Mouse (Mus musculus) cerebellum, adult 11-12 months (tissue): ENCODE measurements at regions not wholly inside any gene's neighbourhood (a gene's known extent, or its start where the extent isn't known, plus 50 kb on each side); places are given as distances from the start of the nearest gene placed in this dataset.

ENCODE experiments used
- DNase-seq: peaks from one replicate; pipeline ENCODE4 v3.0.0; 2022

- DNase-seq, result no peak
Observed at GRCm38 (mm10) chr8:8037929-8038328, 623.1 kb downstream of the Efnb2 start.

GRCm38 (mm10) chr8:8011151-8011550 lies 649.9 kb downstream of the Efnb2 start:
- DNase-seq, result no peak

- no peak for DNase-seq
Observed at GRCm38 (mm10) chr8:7994905-7995304, 666.1 kb downstream of the Efnb2 start.

- no peak for DNase-seq
Observed at GRCm38 (mm10) chr8:7988820-7989219, 672.2 kb downstream of the Efnb2 start.

- DNase-seq, result no peak
Observed at GRCm38 (mm10) chr8:7977020-7977419, 684.0 kb downstream of the Efnb2 start.

- no peak for DNase-seq
Observed at GRCm38 (mm10) chr8:7973791-7974190, 687.3 kb downstream of the Efnb2 start.

GRCm38 (mm10) chr8:7964276-7964675 lies 696.8 kb downstream of the Efnb2 start:
- DNase-seq, result no peak

- no peak for DNase-seq
Observed at GRCm38 (mm10) chr8:7956745-7957144, 704.3 kb downstream of the Efnb2 start.

- no peak for DNase-seq
Observed at GRCm38 (mm10) chr8:7954851-7955250, 706.2 kb downstream of the Efnb2 start.

- no peak for DNase-seq
Observed at GRCm38 (mm10) chr8:7945966-7946775, 714.9 kb downstream of the Efnb2 start.

GRCm38 (mm10) chr8:7936596-7936995 lies 724.4 kb downstream of the Efnb2 start:
- no peak for DNase-seq

- no peak for DNase-seq
Observed at GRCm38 (mm10) chr8:7919416-7919815, 741.6 kb downstream of the Efnb2 start.

- no peak for DNase-seq
Observed at GRCm38 (mm10) chr8:7894338-7894737, 766.7 kb downstream of the Efnb2 start.

- no peak for DNase-seq
Observed at GRCm38 (mm10) chr8:7853169-7853568, 807.9 kb downstream of the Efnb2 start.

GRCm38 (mm10) chr8:7850573-7850972 lies 810.5 kb downstream of the Efnb2 start:
- DNase-seq, result no peak

- DNase-seq, result no peak
Observed at GRCm38 (mm10) chr8:7831948-7832347, 829.1 kb downstream of the Efnb2 start.

GRCm38 (mm10) chr8:7827811-7828210 lies 833.2 kb downstream of the Efnb2 start:
- no peak for DNase-seq

GRCm38 (mm10) chr8:7808395-7808794 lies 852.6 kb downstream of the Efnb2 start:
- no peak for DNase-seq

- DNase-seq, result no peak
Observed at GRCm38 (mm10) chr8:7799221-7799620, 861.8 kb downstream of the Efnb2 start.

GRCm38 (mm10) chr8:7796156-7796555 lies 864.9 kb downstream of the Efnb2 start:
- DNase-seq, result no peak

GRCm38 (mm10) chr8:7763820-7764219 lies 897.2 kb downstream of the Efnb2 start:
- no peak for DNase-seq

GRCm38 (mm10) chr8:7760987-7761386 lies 900.1 kb downstream of the Efnb2 start:
- no peak for DNase-seq

GRCm38 (mm10) chr8:7732726-7733125 lies 928.3 kb downstream of the Efnb2 start:
- DNase-seq, result no peak

- no peak for DNase-seq
Observed at GRCm38 (mm10) chr8:7721880-7722279, 939.2 kb downstream of the Efnb2 start.
